Mouse (Mus musculus) brain, embryonic 14.5 days (tissue): ENCODE measurements at regions not wholly inside any gene's neighbourhood (a gene's known extent, or its start where the extent isn't known, plus 50 kb on each side); places are given as distances from the start of the nearest gene placed in this dataset.

Source experiments
- CTCF ChIP-seq: fragments of 200-500 bp; IDR thresholded peaks from 2 replicates; pipeline ENCODE4 v1.5.1; 2012; ENCODE audit warnings: inconsistent platforms, mild to moderate bottlenecking, moderate library complexity, borderline replicate concordance; ENCODE audit not compliant: insufficient read depth, insufficient read length; ENCODE audit errors: extremely low read depth
- POLR2A ChIP-seq: fragments of 200-500 bp; IDR thresholded peaks from 2 replicates; pipeline ENCODE4 v1.6.1; 2012; ENCODE audit warnings: mild to moderate bottlenecking, inconsistent platforms, borderline replicate concordance; ENCODE audit not compliant: poor library complexity, insufficient read depth, insufficient read length, severe bottlenecking; ENCODE audit errors: extremely low read depth

GRCm38 (mm10) chr8:26504319-26505035 lies 385.1 kb downstream of the Gm45692 start:
- TF ChIP-seq POLR2A (no peak), CTCF (no peak)
